Mouse (Mus musculus): ENCODE results near the gene Phlda1. TPM values are rescaled to one million over a fixed set of nuclear protein-coding genes. Genes with fewer than 3 reads are reported as not detected.

The Phlda1 gene
- polyA plus RNA-seq (2015; fragmentation: Nextera tagmentation; extraction: Ambion mirVana), result 31.3 and 32.4 TPM in 2 replicates

DNA sequence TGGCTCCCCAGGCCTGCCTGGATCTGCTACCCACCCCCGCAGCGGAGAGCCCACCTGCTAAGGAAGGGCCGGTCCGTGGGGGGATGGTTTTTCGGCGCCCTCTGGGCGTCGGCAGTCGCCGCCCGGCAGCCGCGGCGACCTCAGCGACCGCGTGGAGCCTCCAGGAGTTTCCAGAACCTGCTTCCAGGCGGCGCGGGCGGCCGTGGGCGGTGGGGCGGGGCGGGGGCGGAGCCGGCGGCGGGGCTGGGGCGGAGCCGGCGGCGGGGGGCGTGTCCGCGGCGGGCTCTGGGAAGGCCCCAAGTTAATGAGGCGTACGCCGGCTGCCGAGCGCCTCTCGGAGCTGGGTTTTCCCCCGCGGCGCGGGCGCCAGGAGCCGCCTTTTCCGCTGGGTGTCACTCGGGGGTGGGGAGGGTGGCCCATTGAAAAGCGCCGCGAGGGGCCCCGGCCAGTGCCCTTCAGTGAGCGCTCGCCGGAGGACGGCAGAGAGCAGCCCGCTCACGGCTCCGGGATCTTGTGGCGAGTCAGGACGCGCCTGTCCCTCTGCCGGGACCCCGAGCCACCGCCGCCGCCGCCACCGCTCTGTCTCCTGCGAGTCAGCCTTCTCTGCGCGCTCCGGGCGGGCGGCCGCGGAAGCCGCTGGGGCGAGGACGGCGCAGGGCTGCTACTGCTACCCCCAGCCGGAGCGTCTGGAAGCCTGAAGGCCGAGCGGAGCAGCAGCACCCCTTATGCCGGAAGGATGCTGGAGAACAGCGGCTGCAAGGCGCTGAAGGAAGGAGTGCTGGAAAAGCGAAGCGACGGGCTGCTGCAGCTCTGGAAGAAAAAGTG, at the start of gene Phlda1:
Gene Phlda1 (plus strand): TSS at position 186 of the 825 bp plus-strand sequence.
- Histone ChIP-seq H3K27ac (peak within 1 kb of the TSS; percentile 88), H3K27me3 (peaks cover 22% of the 10 kb centered on the region; the same call in 1 of the 2 replicates), H3K4me1 (replicated peaks) (peaks cover 23% of the 10 kb centered on the region), H3K9ac (replicated peaks) (peak within 1 kb of the TSS; percentile 88), H3K36me3 (no peaks in the 10 kb centered on the region), H3K4me3 (replicated peaks) (peak within 1 kb of the TSS; percentile 67), H3K4me2 (replicated peaks) (peak within 1 kb of the TSS; percentile 71), H3K9me3 (no peaks in the 10 kb centered on the region)
- ATAC-seq, result peak; percentile 90
- 1% methylated on average over 87 of the region's 94 CpGs for WGBS

GRCm38 (mm10) chr10:111458088-111458487, 48.0 kb upstream of the Phlda1 start:
- WGBS, result 67% methylated on average over 7 of the region's 7 CpGs

GRCm38 (mm10) chr10:111459040-111459439, 47.0 kb upstream of the Phlda1 start:
- H3K9ac ChIP-seq (replicated peaks), result no peak overlapping the region
- H3K27me3 ChIP-seq, result no peaks in the 10 kb centered on the region
- no peak overlapping the region for H3K27ac ChIP-seq
- WGBS, result 67% methylated on average over 9 of the region's 9 CpGs
- peaks cover 18% of the 10 kb centered on the region for H3K4me1 ChIP-seq (replicated peaks)
- no peaks in the 10 kb centered on the region for H3K9me3 ChIP-seq
- no peak overlapping the region for H3K4me3 ChIP-seq (replicated peaks)
- no peak overlapping the region for H3K4me2 ChIP-seq (replicated peaks)
- H3K36me3 ChIP-seq, result no peaks in the 10 kb centered on the region
- ATAC-seq, result no peak

More at GRCm38 (mm10) chr10:111458088-111458487, 48.0 kb upstream of the Phlda1 start:
- no peaks in the 10 kb centered on the region for H3K9me3 ChIP-seq
- H3K9ac ChIP-seq (replicated peaks), result no peak overlapping the region
- H3K27me3 ChIP-seq, result no peaks in the 10 kb centered on the region
- H3K4me3 ChIP-seq (replicated peaks), result no peak overlapping the region
- no peak overlapping the region for H3K4me2 ChIP-seq (replicated peaks)
- H3K36me3 ChIP-seq, result no peaks in the 10 kb centered on the region
- H3K4me1 ChIP-seq (replicated peaks), result peaks cover 18% of the 10 kb centered on the region
- H3K27ac ChIP-seq, result no peak overlapping the region
- ATAC-seq, result no peak

DNA sequence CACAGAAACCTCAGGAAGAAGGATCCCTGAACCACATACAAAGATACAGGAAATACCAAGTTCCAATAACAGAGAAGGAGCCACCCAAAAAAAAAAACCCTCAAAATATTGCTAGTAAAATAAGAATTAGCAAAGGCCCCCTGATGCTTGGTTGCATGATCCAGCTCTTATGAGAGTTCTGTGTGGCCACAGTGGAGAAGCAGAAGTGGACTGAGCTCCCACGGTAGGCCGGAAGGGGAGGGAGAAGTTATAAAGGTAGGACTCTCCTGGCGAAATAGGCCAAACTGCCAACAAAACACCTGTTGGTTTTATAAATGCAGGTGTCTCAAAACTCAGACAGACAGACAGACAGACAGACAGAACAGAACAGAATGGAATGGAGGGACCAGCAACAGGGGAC, 46.2 kb upstream of the Phlda1 start:
- Histone ChIP-seq H3K4me1 (replicated peaks) (peaks cover 18% of the 10 kb centered on the region), H3K36me3 (no peaks in the 10 kb centered on the region), H3K4me3 (replicated peaks) (no peak overlapping the region), H3K9me3 (peaks cover 4% of the 10 kb centered on the region; the same call in 1 of the 2 replicates), H3K4me2 (replicated peaks) (no peak overlapping the region), H3K9ac (replicated peaks) (no peak overlapping the region), H3K27ac (no peak overlapping the region), H3K27me3 (no peaks in the 10 kb centered on the region)
- no peak for ATAC-seq
- 90% methylated on average over 3 of the region's 3 CpGs for WGBS

- H3K27me3 ChIP-seq, result no peaks in the 10 kb centered on the region
- no peak overlapping the region for H3K4me2 ChIP-seq (replicated peaks)
- no peak overlapping the region for H3K9ac ChIP-seq (replicated peaks)
- ATAC-seq, result peak; percentile 70
- H3K36me3 ChIP-seq, result no peaks in the 10 kb centered on the region
- no peak overlapping the region for H3K4me3 ChIP-seq (replicated peaks)
- H3K27ac ChIP-seq, result no peak overlapping the region
- WGBS, result 5% methylated on average over 4 of the region's 4 CpGs
- H3K9me3 ChIP-seq, result peaks cover 4% of the 10 kb centered on the region; the same call in 1 of the 2 replicates
- H3K4me1 ChIP-seq (replicated peaks), result peaks cover 18% of the 10 kb centered on the region
These were observed 45.7 kb upstream of the Phlda1 start for GRCm38 (mm10) chr10:111460381-111460780.

GRCm38 (mm10) chr10:111464833-111465232, 41.3 kb upstream of the Phlda1 start:
- ATAC-seq, result no peak
- Histone ChIP-seq H3K4me1 (replicated peaks) (peaks cover 7% of the 10 kb centered on the region), H3K4me2 (replicated peaks) (no peak overlapping the region), H3K36me3 (no peaks in the 10 kb centered on the region), H3K4me3 (replicated peaks) (no peak overlapping the region), H3K27me3 (no peaks in the 10 kb centered on the region), H3K9me3 (peaks cover 4% of the 10 kb centered on the region; the same call in 1 of the 2 replicates), H3K9ac (replicated peaks) (no peak overlapping the region), H3K27ac (no peak overlapping the region)
- 86% methylated on average over 1 of the region's 1 CpGs for WGBS

DNA sequence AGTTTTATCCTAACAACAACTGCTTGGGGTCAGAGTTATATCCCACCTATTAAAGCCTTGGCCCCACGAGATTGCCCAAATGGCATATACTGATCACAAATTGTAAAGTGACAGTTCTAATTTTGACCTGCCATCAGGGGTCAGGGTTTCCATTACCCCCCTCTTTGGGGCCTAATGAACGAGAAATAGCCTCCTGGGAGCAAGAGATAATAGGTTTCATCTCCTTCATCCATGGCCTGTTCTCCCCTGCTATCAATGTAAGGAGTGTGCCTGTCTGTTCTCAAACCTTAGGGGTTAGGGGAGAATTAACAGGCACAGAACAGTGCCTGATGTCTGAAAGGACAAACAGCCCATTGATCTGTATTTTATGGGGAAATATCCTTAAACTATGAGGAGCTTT, 40.7 kb upstream of the Phlda1 start:
- WGBS, result 46% methylated on average over 2 of the region's 2 CpGs
- no peak overlapping the region for H3K4me2 ChIP-seq (replicated peaks)
- H3K4me1 ChIP-seq (replicated peaks), result peaks cover 1% of the 10 kb centered on the region; the same call in 1 of the 2 replicates
- H3K27ac ChIP-seq, result no peak overlapping the region
- H3K9me3 ChIP-seq, result peaks cover 4% of the 10 kb centered on the region; the same call in 1 of the 2 replicates
- ATAC-seq, result no peak
- H3K27me3 ChIP-seq, result no peaks in the 10 kb centered on the region
- H3K4me3 ChIP-seq (replicated peaks), result no peak overlapping the region
- H3K36me3 ChIP-seq, result no peaks in the 10 kb centered on the region
- H3K9ac ChIP-seq (replicated peaks), result no peak overlapping the region

DNA sequence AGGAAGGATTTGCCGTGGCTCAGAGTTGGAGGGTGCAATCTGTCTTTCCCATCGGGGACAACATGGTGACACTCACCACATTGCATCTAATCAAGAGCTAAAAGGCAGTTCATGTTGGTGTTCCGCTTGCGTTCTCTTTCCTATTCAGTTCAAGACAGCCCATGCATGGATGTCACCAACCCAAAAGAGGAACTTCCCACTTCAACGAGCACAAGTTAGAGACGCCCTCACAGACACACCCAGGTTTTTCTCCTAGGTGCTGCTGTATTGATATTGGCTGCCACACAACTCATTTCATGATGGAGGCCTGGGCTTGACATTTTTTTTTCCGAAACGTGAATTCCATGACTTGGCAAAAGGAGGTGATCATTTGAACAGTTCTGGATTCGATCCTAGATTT, 34.9 kb upstream of the Phlda1 start:
- 85% methylated on average over 9 of the region's 9 CpGs for WGBS
- Histone ChIP-seq H3K9me3 (no peaks in the 10 kb centered on the region), H3K9ac (replicated peaks) (no peak overlapping the region), H3K4me2 (replicated peaks) (no peak overlapping the region), H3K27me3 (no peaks in the 10 kb centered on the region), H3K4me3 (replicated peaks) (no peak overlapping the region), H3K27ac (no peak overlapping the region), H3K4me1 (replicated peaks) (peaks cover 30% of the 10 kb centered on the region), H3K36me3 (no peaks in the 10 kb centered on the region)
- no peak for ATAC-seq

DNA sequence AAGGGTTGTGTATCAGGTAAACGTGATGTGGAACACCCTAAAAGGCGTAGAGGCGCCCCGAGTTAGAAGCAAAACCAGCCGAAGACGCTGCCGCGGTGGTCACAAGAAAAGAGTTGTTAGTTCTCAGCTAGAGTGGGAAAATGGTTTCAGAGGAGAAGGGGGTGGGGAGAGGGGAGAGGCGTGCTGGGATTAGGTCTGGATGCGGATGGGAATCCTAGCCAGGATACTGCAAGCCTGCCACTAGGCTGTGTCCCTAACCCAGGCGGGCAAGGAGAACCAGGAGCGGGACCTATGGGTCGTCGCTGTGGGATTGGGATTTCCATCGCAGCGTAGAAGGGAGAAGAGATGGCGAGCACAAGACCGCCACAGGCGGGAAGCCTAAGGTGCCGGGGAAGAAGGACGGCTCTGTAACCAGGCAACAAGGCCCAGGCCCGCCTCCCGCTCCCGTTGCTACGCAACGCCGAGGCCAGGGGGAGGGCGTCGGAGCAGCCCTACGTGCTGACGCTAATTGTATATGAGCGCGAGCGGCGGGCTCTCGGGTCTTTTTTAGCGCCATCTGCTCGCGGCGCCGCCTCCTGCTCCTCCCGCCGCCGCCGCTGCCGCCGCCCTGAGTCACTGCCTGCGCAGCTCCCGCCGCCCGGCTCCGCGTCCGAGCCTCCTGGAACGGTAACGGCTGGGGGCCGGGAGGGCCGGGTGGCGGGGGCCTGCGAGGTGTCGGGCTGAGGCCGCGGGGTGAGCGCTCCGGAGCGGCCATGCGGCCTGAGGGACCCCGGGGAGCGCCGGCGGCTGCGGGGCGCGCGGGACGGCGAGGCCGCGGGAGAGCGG, 33.2 kb upstream of the Phlda1 start, which contains the start of gene Nap1l1:
Gene Nap1l1 (plus strand): TSS at position 538 of the 825 bp plus-strand sequence.
- Histone ChIP-seq H3K9ac (replicated peaks) (peak within 1 kb of the TSS; percentile 94), H3K36me3 (no peaks in the 10 kb centered on the region), H3K4me2 (replicated peaks) (peak within 1 kb of the TSS; percentile 72), H3K9me3 (no peaks in the 10 kb centered on the region), H3K27ac (peak within 1 kb of the TSS; percentile 99), H3K4me3 (replicated peaks) (peak within 1 kb of the TSS; percentile 70), H3K27me3 (no peaks in the 10 kb centered on the region), H3K4me1 (replicated peaks) (peaks cover 45% of the 10 kb centered on the region)
- peak; percentile 100 for ATAC-seq
- under 1% methylated on average over 69 of the region's 80 CpGs for WGBS

DNA sequence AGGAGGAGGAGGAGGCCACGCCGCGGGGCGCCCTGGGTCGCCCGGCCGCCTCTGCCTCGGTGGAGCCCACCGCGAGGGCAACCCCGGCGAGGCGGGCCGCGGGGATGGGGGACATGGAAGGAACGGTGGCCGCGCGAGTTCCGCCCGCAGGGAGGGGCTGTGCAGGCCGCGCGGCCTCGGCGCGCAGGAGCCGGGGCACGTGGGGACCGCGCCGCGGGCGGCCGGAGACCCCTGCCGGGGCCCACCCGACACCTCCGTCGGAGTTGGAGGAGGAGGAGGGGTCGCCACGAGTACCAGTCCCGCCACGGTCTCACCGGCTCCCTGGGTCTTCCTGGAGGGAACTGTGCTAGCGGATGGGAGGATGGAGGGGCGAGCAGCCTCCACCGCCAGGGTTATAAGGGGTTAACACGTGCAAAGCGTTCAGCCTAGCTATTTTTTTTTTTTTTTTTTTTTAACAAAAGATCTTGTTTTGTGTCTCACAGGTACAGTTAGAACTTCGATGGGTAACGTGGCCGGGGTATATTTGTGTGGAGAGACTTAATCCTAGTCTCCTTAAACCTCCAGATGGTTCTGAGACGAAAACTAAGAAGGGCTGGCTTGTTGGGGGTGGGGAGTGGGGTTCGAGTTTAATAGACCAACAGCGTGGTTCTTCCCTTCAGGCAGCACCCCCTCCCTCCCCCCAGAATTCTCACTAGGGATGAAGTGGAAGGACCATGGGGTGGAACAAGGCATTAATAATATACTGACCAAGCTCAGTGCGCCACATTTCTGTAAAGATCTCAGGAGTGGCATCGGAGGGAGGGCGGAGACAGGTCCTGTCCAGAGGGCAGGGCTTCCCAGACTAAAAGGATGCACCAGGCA, 32.3 kb upstream of the Phlda1 start:
- no peaks in the 10 kb centered on the region for H3K9me3 ChIP-seq
- peak overlapping the region; percentile 70 for H3K4me3 ChIP-seq (replicated peaks)
- peak overlapping the region; percentile 94 for H3K9ac ChIP-seq (replicated peaks)
- H3K27ac ChIP-seq, result peak overlapping the region; percentile 99
- H3K27me3 ChIP-seq, result no peaks in the 10 kb centered on the region
- H3K4me2 ChIP-seq (replicated peaks), result peak overlapping the region; percentile 72
- H3K4me1 ChIP-seq (replicated peaks), result peaks cover 45% of the 10 kb centered on the region
- WGBS, result under 1% methylated on average over 54 of the region's 58 CpGs
- H3K36me3 ChIP-seq, result no peaks in the 10 kb centered on the region
- ATAC-seq, result peak; percentile 77

GRCm38 (mm10) chr10:111476301-111476700, 29.8 kb upstream of the Phlda1 start:
- H3K9ac ChIP-seq (replicated peaks), result 0 out of 2 replicates have a peak overlapping the region, but pooled peaks have one; percentile 29
- no peaks in the 10 kb centered on the region for H3K36me3 ChIP-seq
- WGBS, result 40% methylated on average over 4 of the region's 4 CpGs
- no peaks in the 10 kb centered on the region for H3K27me3 ChIP-seq
- no peak for ATAC-seq
- H3K4me2 ChIP-seq (replicated peaks), result peak overlapping the region; percentile 40
- H3K4me1 ChIP-seq (replicated peaks), result peaks cover 55% of the 10 kb centered on the region
- no peaks in the 10 kb centered on the region for H3K9me3 ChIP-seq
- no peak overlapping the region for H3K27ac ChIP-seq
- H3K4me3 ChIP-seq (replicated peaks), result peak overlapping the region; percentile 15
